Mouse (Mus musculus) spleen, postnatal 14 days (tissue): ENCODE results near the gene T.
"Not testable (repeated sequence)": the region's sequence is repeated elsewhere in the genome, so short reads cannot be mapped to it uniquely, and the experiment has no call there.

ENCODE experiments used
- DNase-seq, 2 experiments: peaks; one replicate each; pipeline ENCODE4 v3.0.0; 2021 to 2022; ENCODE audit warnings: low spot score in 2 of 2

Gene T

GRCm38 (mm10) chr17:8433978-8434960 is at the start of gene T:
TSS of gene T (plus strand) at chr17:8434423.
- no peak for DNase-seq

GRCm38 (mm10) chr17:8385441-8385840 is 48.8 kb upstream of the T start:
- DNase-seq: no peak

GRCm38 (mm10) chr17:8388463-8388862 is 45.8 kb upstream of the T start:
- no peak for DNase-seq

GRCm38 (mm10) chr17:8388990-8389789 is 45.0 kb upstream of the T start:
- DNase-seq: no peak

DNA sequence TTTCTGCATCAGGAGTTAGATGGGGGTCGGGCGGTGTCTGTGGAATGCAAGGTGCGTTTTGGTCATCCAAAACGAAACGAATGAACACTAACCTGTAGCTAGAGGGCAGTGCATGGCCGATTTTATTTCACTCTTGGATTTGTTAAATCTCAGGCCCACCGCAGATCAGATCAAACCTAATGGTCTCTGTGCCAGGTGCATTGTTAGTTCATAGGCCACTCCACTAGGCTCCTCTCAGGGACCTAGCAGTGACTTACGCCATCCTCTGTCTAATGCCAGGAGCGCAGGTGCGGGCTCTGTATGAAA is 44.5 kb upstream of the T start:
- DNase-seq: no peak

GRCm38 (mm10) chr17:8390487-8390886 is 43.7 kb upstream of the T start:
- DNase-seq: no peak

GRCm38 (mm10) chr17:8396371-8396770 is 37.9 kb upstream of the T start:
- DNase-seq: no peak

DNA sequence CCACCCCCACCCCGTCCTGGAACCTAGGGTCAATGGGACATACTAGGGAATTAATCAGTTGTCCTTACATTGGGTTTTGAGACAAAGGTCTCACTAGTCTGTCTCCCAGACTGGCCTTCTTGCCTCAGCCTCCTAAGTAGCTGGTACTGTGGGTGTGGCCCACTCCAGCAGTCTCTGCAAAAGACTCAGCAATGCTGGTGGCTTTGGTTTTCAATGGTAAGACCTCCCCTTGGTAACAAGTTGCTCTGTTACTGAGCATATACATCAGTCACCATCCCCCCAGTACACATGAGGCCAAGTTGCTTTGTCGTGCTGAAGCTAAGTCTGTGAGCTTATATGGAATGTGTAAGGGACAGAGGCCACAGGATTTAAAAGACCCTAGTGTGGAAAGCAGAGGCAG is 36.3 kb upstream of the T start:
- no peak for DNase-seq

DNA sequence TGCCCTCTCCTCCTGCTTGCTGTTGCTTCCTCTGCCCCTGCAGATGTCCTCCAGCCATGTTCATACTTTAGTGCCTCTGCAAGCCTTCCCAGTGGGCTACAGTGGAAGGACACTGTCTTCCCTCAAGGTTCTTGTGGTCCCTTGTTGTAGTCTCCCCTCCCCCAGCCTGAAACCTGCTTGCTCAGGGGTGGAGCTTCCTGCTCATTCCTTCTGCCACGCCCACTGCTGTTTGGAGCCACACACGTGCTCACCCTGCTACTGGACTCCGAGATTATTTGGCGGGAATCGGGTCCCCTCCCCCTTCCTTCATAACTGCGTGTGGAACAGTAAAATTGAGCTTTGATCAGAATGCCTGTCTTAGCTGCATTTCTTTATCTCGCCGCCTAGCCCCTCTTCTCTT is 30.3 kb upstream of the T start:
- not testable (repeated sequence) for DNase-seq

DNA sequence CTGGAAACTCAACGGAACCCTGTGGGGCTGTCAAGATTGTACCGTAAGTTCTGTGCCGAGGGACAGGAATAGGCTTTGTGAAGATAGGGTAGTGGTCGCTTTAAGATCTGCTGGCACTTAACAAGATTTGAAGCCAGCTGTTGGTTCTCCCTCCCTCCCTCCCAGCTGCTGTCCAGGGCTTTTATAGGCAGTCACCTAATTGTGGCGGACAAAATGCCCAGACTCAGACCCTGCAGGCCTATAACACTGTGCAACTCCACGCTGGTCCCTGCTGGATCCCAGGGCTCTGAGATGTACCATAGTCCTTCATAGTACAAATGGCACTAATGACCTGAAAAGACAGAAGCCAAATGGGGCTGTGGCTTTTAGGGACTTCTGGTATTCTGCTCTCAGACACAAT is 27.9 kb upstream of the T start:
- DNase-seq: no peak

DNA sequence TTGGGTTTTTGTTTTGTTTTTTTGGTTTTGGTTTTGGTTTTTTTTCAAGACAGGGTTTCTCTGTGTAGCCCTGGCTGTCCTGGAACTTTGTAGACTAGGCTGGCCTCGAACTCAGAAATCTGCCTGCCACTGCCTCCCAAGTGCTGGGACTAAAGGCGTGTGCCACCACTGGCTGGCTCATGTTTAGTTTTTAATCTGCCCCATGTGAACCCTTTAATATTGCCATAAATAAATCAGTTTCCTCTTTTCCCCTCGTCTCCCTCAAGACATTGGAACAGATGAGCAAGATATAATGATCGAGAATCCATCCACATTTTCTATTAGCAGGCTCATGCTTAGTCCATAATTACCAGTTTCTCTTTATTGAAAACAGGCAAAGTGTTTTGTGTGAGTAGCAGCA is 26.2 kb upstream of the T start:
- not testable (repeated sequence) for DNase-seq

GRCm38 (mm10) chr17:8408589-8409295 is 25.5 kb upstream of the T start:
- no peak for DNase-seq

DNA sequence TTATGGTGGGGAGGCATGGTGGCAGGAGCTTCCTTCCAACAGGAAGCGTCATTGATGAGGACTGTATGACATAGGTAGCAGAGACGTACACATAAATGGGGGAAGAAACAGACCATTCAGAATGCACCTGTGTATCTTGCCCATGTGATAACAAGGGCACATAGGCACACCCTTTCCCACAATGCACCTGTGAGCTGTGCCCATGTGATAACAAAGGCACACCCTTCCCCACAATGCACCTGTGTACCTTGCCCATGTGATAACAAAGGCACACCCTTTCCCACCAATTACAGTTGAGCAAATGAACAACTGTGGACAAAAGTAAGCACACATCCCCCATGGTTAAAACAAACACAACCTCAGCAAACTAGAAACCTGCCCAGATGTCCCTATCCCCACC is 23.9 kb upstream of the T start:
- no peak for DNase-seq

DNA sequence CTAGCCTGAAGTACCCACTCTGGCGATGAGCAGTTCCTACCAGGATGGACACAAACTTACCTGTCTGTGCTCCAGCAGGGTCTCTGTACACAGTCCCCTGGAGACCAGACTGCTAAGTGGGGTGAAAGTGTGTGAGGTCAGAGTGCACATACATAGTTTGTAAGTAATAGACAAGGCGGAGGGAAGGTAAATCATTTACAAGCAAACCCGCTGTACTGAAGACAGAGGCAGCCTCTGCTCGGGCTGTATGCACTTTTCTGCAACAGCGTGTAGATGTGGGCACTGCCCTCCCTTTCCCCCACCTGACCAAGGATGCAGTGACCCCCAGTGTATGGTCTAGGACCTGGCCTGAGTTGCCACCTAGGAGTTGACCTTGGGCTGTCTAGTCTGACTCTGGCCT is 20.6 kb upstream of the T start:
- DNase-seq: no peak

GRCm38 (mm10) chr17:8415533-8415932 is 18.7 kb upstream of the T start:
- DNase-seq: no peak

GRCm38 (mm10) chr17:8416865-8417264 is 17.4 kb upstream of the T start:
- DNase-seq: no peak

DNA sequence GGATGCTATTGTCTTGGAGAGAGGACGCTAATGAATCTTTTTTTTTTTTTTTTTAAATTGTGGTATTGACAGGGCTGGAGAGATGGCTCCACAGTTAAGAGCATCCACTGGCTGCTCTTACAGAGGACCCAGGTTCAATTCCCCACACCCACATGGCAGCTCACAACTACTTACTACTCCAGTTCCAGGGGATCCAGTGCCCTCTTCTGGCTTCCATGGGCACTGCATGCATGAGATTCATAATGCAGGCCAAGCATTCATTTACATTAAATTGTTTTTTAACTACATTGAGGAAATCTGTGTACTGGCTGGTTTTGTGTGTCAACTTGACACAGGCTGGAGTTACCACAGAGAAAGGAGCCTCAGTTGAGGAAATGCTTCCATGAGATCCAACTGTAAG is 13.5 kb upstream of the T start:
- DNase-seq: no peak

- no peak for DNase-seq
These were observed 12.7 kb upstream of the T start for GRCm38 (mm10) chr17:8421517-8421916.

- DNase-seq: peak in 1 of 2 experiments; percentile 11
These were observed 10.9 kb upstream of the T start for GRCm38 (mm10) chr17:8423283-8423682.

DNA sequence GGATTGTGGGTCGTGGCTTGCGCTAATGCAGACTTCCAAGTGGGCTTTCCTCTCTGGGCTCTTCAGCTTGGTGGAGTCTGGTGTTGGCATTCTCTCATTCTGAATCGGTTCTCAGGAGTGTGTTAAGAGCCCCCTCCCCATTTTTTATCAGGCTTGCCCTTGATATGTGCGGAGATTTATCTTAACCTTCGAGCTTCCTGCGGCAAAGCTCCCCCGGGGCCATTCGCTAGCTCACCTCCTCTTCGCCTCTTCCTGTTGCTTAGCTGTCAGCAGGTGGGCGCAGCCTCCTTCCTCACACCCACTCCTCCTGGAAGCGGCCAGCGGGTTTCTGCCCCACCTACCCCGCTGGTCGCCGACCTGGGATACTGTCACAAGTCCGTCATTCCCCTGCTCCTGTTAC is 4.8 kb upstream of the T start:
- no peak for DNase-seq

DNA sequence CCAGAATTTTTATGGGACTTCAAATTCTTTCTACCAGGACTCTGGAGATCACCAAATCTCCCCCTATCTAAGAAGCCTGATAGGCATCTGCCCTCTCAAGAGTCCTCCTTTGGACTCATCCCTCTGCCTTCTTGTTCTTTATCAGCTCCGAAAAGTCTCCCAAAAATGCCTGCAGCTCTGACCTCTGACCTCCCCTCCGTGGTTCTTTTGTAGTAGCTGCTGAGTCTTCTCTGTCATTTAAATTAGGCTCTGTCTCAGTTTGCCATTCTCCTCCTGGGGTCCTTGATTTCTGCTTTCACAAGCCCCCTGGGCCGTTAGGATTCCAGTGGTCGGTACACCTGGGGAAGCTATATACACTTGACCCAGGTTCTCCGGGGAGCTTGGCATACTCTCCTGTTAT is 4.3 kb upstream of the T start:
- DNase-seq: no peak

DNA sequence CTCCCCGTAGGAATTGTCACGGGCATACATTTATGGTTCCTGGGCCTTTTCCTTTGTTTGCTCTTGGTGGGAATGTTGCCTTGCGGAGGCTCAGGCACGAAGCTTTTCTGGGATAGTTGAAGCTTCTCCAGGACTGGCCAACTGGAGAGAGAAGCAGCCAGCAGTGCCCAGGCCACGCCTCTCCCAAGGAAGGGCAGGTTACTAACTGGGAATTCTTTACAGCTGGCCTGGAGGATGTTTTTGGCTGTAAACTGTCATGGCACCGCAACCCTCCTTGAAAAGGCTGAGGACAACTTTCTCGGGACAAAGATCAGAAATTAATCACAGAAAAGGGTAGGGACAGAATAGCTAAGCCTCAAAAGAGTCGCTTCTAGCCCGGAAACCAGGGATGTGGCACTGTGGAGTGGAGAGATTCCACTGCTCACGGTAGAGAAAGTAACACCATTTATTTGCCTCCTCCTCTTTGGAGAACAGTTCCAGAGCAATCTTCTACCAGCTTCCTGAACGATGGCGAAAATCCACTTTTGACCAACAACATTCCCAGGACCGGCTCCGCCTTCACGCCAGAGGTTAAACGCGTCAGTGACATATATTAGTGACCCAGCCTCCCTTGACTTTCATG is 1.9 kb upstream of the T start:
- DNase-seq: no peak
